Mouse (Mus musculus) E14TG2a.4 (cell line): Measurements from ENCODE around the gene Taf3.

Source experiments
- CTCF ChIP-seq: conservative IDR thresholded peaks from 2 replicates; pipeline ENCODE4 v1.5.1; 2014; ENCODE audit warnings: low read length
- NANOG ChIP-seq: IDR thresholded peaks from 2 replicates; pipeline ENCODE4 v1.6.1; 2014; ENCODE audit warnings: borderline replicate concordance, low read length, mixed read lengths
- POU5F1 ChIP-seq: IDR thresholded peaks from 2 replicates; pipeline ENCODE4 v1.6.1; 2014; ENCODE audit warnings: low read length, borderline replicate concordance

DNA sequence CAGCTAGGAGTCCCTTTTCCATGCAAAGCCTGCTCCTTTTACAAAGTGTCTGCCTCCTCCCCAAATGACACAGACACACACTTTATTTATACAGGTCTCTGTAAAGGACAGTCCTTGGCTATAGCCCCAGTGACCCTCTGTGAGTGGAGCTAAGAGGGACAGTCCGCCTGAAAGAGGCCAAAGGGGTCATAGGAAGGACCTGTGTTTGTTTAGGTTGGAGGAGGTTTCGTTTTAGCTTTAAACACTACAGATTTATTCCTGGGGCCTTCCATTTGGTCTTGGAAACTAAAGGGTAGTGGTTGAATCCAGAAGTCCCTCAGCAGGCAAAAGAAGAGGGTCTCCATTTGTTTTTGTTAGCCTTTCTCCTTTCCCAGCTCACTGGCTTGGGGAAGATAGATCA is 174.6 kb downstream of the Taf3 start:
- TF ChIP-seq CTCF: no peak
- TF ChIP-seq POU5F1: no peak
- no peak for TF ChIP-seq NANOG
